Mouse (Mus musculus) layer of hippocampus, adult 9-11 months (tissue): ENCODE measurements around the gene Scn3a.
A peak's percentile ranks its signal among the peaks of the same experiment; 100 is the strongest.

Source experiments
- DNase-seq: peaks from one replicate; pipeline ENCODE4 v3.0.0; 2022

The Scn3a gene

GRCm38 (mm10) chr2:65566793-65567787 is at the start of gene Scn3a:
Gene Scn3a (minus strand): TSS chr2:65567627.
- peak; percentile 27 for DNase-seq

DNA sequence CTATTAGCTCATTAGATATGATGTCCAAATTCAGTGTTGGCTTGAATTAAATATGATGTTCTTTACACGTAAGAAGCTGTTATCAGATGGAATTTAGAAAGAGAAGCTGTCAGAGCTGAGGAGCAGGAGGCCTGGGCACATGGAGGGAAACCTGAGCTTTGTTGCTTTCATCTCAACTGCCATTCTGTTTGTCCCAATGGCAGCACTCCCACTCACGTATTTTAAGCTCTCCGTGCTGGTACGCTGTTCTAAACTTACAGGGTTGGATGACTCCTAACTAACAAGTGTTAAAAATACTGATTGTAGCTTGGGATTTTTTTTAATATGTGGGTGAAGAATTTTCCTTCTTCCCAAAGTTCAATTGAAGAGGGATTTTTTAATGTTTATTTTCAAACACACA is 44.5 kb upstream of the Scn3a start:
- peak; percentile 60 for DNase-seq

GRCm38 (mm10) chr2:65607813-65608212 is 40.4 kb upstream of the Scn3a start:
- no peak for DNase-seq

DNA sequence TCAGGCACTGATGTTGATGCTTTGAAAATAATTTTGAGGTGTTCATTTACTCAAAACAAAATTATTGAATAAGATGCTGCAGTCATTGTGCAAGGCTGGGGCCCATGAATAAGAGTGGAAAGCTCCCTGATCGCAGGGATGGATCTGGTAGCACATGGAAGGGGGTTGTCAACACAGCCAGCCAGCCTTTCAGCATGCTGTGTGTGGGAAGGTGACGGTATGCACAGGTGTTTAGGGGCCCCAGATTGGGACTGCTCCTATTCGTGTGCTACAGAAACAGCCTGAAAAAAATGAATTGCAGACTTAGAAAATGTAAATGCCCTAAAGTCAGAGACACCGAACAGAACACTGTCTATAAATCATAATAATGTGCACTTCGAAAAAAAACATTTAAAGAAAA is 20.3 kb upstream of the Scn3a start:
- DNase-seq: peak; percentile 84

- DNase-seq: no peak
Observed at GRCm38 (mm10) chr2:65567925-65568324, 498 bp upstream of the Scn3a start.

DNA sequence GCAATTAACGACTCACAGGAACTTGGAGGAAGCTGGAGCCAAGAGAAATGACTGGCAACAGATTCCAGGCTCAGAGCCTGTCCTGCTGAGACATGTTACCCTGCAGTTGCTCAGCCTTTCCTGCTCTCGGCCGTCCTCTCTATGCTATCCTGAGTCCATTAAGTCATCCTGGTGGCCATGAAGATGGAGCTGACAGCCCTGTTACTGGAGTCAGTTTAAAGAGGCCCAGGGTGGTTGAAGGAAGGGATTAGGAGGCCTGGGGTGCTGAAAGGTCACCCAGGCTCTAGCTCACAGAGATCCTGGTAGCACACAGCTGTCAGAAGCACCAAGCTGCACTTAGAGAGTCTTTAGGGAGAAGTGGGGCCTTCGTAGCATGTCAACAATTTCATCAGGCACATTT is 3.5 kb downstream of the Scn3a start:
- no peak for DNase-seq

DNA sequence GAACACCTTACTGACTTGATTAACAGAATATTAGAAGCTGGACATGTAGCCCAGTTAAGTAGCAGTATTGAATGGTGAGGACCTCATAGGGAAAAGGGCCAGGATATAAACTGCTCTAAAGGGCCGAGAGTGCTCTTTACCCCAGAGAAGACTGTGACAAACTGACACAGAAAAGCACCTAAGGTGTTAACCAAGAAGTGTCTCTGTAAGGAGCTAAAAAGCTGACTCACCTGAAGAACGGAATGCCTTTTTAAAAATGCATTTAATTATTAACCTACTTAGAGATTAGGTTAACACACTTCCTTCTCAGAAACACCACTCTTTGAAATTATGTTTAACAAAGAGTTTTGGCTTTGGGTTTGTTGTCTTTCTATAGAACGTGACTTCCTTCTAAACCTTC is 9.7 kb downstream of the Scn3a start:
- no peak for DNase-seq

DNA sequence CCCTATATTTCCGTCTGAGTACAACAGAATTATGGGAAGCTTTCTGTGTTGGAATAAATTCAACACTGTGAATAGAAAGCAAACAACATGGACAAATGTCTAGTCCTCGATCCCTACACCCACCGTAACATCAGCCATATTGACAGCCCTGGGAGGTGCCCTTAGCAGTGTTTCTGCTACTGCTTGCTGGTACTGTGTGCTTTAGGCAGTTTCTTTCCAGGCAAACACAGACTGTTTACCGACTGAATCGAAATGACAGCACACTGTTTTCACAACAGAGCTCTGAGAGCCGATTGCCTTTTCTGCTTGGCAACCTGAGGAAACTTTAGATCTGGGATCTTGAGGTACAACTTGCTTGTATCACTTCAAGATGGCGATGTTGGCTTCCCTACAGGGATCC is 12.8 kb downstream of the Scn3a start:
- DNase-seq: no peak

DNA sequence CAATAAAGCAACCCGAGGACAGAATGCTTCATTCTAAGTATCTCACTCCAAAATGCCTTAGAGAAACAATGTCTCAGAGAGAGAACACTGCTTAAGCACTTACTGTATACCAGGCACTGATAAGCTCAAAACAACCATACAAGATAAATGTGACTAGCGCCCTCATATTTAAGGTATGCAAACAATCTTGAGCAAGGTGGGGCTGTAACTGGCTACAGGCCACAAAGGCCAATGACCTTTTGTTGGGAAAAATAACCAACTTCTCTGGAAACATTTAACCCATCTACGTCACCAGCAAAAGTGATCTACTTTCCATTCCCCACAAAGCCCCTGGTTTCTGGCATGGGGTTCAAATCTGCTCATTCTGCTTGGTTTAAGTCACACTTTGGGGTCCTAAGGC is 14.0 kb downstream of the Scn3a start:
- DNase-seq: no peak

DNA sequence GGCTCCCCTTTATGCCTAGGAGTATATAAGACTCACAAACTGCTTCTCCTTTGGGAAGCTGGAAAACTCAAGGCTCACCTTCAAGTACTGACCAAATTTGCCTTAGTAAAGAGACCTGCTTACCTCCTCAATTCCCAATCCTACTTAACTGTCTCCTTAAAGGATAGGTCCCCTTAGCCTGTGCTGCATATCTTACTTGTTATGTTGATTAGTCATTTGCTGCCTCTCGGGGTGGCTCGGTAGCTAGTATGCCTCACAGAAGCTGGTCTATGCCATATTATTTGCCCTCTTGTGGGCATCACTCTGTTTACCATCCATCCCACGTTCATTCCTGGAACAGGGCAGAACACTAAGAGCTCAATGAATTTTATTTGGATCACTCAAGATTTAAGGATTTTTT is 14.7 kb downstream of the Scn3a start:
- DNase-seq: no peak

GRCm38 (mm10) chr2:65552222-65552621 is 15.2 kb downstream of the Scn3a start:
- peak; percentile 29 for DNase-seq

DNA sequence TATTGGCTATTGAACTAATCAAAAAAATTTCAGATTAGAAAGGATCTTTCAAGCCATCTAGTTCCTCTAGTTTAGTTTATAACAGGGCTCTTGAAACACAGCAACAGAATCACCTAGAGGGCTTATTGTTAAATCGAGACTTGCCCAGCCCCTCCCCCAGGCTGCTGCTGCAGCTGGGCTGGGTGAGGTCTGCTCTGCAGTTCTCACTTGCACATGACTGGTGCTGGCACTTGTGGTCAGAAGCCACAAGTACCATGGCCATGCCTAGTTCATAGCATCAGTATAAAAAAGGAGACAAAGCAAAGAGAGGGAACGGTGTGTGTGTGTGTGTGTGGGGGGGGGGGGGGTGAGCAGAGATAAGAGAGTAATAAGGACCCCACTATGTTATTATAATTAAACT is 15.7 kb downstream of the Scn3a start:
- no peak for DNase-seq

- DNase-seq: no peak
Observed at GRCm38 (mm10) chr2:65550564-65550963, 16.9 kb downstream of the Scn3a start.

DNA sequence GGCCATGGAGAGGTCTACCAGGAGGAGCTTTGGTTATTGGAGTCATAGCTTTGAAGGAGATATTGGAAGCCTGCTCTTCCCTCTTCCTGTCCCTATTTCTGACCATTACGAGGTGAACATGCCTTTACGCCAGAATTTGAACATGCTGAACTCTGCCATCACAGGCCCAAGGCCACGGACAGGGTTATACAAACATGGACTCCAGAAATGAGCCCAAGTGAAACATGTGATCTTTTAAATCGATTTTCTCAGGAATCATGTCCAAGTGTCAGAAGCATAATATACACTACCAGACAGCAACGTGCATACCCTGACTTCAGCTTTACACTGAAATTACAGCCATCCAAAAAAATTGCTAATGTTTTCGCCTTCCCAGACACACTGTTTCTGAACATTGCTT is 18.8 kb downstream of the Scn3a start:
- no peak for DNase-seq

GRCm38 (mm10) chr2:65547341-65547740 is 20.1 kb downstream of the Scn3a start:
- DNase-seq: no peak

- DNase-seq: no peak
Observed at GRCm38 (mm10) chr2:65542906-65543592, 24.4 kb downstream of the Scn3a start.

DNA sequence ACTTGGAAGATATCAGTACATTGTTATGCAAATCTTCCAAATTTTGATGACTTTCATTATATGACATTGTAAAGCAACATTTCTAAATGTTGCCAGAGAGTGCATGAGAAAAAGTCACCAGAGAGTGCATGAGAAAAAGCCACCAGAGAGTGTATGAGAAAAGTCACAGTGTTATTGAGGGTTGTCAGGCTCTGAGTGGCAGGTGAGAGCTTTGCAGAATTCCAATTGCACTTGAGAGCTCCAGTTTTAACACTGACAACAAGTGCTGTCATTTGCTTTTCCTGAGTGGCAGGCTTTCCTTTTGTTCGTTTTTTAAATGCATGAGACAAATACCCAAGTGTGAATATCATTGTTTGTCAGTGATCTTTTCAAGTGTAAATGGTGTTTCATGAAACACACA is 25.6 kb downstream of the Scn3a start:
- DNase-seq: no peak

DNA sequence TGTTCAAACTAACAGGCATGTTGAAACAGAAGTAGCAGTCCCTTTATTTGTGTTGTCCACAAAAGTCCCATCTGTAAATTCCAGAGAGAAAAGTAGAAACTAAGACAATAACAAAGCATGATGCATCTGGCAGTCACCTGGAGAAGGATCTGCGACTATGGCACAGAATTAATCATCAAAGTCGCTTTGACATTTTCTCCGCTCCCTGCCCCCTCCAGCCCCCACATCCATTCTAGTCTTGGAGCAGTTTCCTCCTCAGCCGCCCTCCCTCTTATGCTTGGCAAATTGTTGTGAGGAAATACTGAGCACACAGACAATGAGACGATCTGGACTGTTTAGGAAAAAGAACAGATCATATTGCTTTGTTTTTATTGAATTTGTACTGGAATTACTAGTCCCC is 29.0 kb downstream of the Scn3a start:
- peak; percentile 23 for DNase-seq

DNA sequence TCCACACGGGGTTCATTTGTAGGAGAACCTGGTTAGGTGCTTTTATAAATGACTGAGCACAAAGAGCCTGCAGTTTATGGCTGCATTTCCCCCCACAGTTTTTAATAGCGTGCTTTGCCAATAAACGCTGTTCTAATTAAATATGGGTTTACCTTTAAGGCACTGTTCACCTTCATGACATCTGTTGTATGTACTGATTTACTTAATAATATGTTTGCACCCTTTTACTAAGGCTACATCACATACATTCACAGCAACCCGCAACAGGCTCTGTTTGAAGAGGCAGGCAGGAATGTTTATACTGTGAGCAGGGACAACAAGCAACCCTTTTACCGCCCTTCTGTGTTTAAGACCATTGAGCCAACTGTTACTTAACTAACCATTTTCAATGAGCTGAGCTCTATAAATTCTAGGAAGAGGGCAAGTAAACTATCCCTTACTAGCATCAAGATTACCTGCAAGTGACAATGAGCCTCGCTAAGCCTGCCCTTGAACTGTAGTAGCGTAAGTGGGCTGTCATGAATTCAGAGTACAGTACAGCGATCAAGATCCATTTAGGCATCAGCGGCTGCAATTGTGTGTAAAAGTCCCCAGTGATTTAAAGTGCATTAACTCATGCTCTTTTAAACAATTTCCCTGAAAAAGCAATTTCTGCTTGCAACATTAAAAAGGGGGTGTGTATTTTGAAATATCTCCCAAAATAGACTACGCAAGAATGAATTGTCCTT is 35.1 kb downstream of the Scn3a start:
- no peak for DNase-seq

GRCm38 (mm10) chr2:65529148-65529547 is 38.3 kb downstream of the Scn3a start:
- DNase-seq: no peak

GRCm38 (mm10) chr2:65516703-65517102 is 50.7 kb downstream of the Scn3a start:
- no peak for DNase-seq

- DNase-seq: no peak
Observed at GRCm38 (mm10) chr2:65508217-65508616, 59.2 kb downstream of the Scn3a start.

DNA sequence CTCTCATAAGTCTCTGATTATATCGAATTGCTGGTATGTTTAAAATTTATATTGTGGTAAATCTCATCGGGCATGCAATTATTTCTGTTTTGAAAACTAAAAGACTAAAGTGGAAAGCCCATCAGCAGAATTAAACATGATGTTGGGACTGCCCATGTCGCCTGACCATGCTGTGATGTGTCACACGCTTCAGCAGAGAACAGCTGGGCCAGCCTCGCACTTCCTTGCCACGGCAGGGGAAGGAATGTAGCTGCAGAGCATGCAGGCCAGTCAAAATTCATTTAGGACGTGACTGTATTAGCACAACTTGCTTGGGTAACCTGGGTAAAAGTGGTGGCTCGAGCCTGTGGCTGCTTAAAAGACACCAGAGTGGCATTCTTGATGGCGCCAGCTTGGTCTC is 77.0 kb downstream of the Scn3a start:
- no peak for DNase-seq
